Mouse (Mus musculus) natural killer cell, adult 2 months (primary cell): Measurements from ENCODE around the gene Pmpcb.
A peak's percentile ranks its signal among the peaks of the same experiment; 100 is the strongest.

Source experiments
- DNase-seq, 2 experiments: peaks; one replicate each; pipeline ENCODE4 v3.0.0; 2022; ENCODE audit warnings: low spot score in 2 of 2

Gene Pmpcb

DNA sequence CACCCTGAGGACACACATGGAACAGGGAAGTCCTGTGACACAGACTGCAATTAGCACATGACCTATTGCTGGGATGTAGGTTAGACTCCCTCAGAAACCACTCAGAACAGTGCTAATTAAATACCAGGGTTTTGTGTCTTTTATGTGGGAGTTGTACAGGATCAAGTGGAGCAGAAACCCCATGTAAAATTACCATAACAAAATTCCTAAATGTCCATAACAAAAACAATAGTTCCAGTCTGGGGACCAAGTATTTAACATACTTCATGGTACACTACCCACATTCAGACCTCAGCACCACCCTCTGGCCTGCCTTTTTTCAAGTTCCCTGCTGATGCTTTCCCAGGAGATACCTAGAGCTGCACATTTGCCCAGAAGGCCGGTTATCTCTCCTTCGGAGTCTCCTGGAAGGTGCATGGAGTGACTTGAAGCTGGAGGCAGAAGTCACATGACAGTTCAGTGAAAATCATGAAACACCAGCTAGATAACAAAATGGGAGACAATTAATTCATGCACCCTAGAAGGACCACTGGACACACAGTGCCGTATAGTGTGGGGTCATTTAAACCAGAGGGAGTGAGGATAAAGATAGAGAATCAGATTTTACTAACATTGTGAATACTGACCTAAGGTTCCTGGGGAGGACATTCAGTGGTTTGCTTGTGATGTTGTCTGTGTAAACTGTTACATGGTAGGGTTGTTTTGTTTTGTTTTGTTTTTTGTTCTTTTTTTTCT is 4.6 kb upstream of the Pmpcb start:
- no peak for DNase-seq

DNA sequence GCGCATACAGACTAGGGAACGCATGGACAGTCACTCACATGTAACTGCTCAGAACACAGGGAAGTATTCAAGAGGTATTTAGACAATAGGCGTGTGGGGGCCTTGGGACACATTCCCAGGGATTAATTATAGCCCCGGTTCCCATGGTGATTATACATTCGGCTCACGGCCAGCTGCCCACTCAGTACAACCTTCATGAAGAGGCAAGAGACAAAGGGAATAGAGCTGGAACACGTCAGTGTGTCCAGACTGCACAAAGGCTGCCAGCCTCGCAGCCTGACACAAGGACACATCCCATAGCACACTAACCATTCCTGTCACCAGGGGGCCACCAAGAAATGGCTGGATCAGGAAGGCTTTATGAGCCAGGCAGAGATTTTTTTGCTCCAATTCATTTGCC is 4.0 kb upstream of the Pmpcb start:
- DNase-seq = no peak

GRCm38 (mm10) chr5:21735100-21735499 is 1.8 kb upstream of the Pmpcb start:
- no peak for DNase-seq

GRCm38 (mm10) chr5:21735584-21735983 is 1.4 kb upstream of the Pmpcb start:
- peak; percentile 49 to 74 for DNase-seq

GRCm38 (mm10) chr5:21736046-21736445 is 895 bp upstream of the Pmpcb start:
- no peak for DNase-seq

GRCm38 (mm10) chr5:21737620-21738019 is 679 bp downstream of the Pmpcb start:
- no peak for DNase-seq

DNA sequence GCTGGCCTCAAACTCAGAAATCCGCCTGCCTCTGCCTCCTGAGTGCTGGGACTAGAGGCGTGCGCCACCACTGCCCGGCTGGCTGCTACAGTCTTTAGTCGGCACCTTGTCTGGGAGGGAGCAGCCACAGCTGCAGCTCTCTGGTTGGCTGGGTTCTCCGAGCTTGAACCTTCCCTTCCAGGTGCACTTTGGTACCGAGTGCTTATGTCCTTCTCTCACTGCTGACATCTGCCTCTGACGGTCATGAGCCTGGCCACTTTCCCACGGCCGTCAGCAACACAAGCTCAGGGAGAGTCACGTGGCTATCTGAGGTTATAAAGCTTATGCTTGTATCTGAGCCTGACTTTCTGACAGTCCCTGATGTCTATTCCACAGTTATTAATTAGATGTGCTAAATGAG is 2.2 kb downstream of the Pmpcb start:
- no peak for DNase-seq

- DNase-seq = no peak
Observed at GRCm38 (mm10) chr5:21739881-21740280, 2.9 kb downstream of the Pmpcb start.

GRCm38 (mm10) chr5:21743606-21744005 is 6.7 kb downstream of the Pmpcb start:
- no peak for DNase-seq

DNA sequence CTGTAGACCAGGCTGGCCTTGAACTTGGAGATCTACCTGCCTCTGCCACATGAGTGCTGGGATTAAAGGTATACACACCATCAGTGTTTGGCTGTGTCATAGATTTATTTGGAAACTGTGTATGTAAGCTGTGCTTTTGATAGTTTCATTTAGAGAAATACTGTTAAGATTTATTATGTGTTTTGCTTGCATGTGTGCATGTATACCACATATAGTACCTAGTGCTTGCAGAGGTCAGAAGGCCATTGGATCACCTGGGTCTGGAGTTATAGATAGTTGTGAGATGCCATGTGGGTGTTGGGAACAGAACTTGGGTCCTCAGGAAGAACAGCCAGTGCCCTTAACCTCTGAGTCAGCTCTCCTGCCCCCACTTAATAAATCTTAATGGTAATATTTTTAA is 7.7 kb downstream of the Pmpcb start:
- DNase-seq = no peak

GRCm38 (mm10) chr5:21745966-21746365 is 9.0 kb downstream of the Pmpcb start:
- no peak for DNase-seq

GRCm38 (mm10) chr5:21768506-21768905 is 31.6 kb downstream of the Pmpcb start:
- no peak for DNase-seq

DNA sequence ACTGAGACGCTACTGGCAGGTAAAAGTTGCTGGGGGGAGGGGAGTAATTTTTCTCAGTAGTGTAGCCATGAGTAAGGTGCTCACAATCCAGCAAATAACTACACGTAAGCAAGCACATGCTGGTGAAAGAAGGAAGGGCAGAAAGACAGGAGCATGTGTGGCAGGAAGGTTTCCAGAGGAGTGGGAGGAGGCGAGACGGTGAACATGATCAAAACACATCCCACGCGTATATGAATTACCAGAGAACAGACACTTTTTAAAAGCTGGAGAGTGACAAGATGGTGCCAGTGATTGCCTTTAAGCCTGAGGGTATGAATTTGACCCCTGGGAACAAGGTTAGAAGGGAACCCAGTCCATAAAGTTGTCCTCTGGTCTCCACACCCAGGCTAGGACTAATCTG is 32.9 kb downstream of the Pmpcb start:
- DNase-seq = no peak

DNA sequence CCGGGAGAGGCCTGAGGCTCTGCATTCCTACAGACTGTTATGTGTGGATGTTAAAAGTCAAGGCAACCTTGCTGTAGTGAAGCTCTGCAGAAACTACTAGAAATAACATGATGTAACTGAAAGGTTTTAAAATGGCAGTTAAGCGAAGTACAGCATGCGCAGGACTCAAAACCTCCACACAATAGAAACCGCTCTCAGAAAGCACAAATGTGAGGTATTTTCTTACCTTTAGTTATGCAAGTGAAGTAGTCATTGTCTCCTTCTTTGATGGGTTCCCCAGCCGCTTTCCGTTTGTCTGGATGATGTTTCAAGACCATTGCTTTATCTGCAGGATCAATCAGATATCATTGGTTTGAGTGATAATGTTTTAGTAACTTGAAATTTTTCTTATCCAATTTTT is 39.5 kb downstream of the Pmpcb start:
- DNase-seq = no peak

GRCm38 (mm10) chr5:21784161-21785052 is 47.5 kb downstream of the Pmpcb start:
- DNase-seq = no peak

- peak; percentile 85 to 88 for DNase-seq
Observed at GRCm38 (mm10) chr5:21785053-21785452, 48.1 kb downstream of the Pmpcb start, which contains the start of the genes Dnajc2 and Psmc2. Dnajc2 (minus strand) TSS chr5:21785251. Psmc2 (plus strand) TSS chr5:21785283.

- no peak for DNase-seq
Observed at GRCm38 (mm10) chr5:21785776-21786175, 48.8 kb downstream of the Pmpcb start.

DNA sequence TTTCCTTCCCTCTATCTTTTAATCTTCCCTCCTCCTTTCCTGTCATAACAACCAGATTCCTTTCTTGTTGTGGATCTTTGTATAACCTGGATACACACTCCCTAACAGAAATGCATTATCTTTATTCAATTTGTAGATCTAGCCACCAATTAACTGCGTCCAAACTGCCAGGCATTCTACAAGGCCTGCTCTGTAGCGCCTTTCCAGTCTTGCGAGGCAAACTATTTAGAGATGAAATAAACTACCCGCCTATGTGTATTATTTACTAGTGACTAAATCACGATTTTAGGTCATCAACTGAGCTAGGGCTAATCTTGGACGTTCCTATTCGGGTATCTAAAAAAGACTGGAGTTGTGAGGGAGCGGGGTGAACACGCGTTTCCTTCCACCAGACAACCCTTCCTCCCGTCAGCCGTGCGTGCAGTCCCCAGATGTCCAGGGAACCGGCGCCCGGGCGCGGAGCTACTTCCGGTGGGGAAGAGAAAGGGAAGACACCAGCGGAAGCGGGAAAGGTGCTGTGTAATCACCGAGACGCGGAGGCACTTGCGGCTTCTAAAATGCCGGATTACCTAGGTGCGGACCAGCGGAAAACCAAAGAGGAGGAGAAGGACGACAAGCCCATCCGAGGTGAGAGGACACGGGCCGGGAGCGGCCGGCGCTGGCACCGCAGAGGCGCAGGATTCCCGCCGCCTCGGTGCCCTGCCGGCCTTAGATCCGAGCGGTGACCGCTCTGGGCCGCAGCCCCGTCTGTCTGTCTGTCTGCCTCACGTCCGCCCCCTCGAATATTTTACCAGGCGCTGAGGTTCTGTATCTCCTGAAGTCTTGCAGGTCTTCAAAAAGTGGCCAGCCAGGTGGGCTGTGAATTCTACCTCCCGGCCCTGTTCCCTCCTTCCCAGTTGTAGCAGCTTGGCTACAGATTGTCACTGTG is 49.6 kb downstream of the Pmpcb start:
- DNase-seq = peak; percentile 89 to 92

- DNase-seq = no peak
Observed at GRCm38 (mm10) chr5:21787186-21788105, 50.5 kb downstream of the Pmpcb start.

GRCm38 (mm10) chr5:21789061-21789460 is 52.1 kb downstream of the Pmpcb start:
- DNase-seq = no peak

- no peak for DNase-seq
Observed at GRCm38 (mm10) chr5:21792166-21792565, 55.2 kb downstream of the Pmpcb start.
